Mouse (Mus musculus) midbrain, embryonic 14.5 days (tissue): ENCODE data around the gene Psmg1. TPM values are rescaled to one million over a fixed set of nuclear protein-coding genes. Genes with fewer than 3 reads are reported as not detected.

ENCODE experiments used
- ATAC-seq: fragments of 200-750 bp; cut with Nextera tagmentation; 2 replicates; pipeline ENCODE4 v1.8.0; 2017; ENCODE audit warnings: moderate number of reproducible peaks, moderate library complexity; ENCODE audit not compliant: low FRiP score, low TSS enrichment
- DNase-seq: peaks from one replicate; pipeline ENCODE4 v3.0.0-alpha.2; 2015
- H3K27ac ChIP-seq: fragments of 300-500 bp; sonication (generic); replicated peaks from 2 replicates; pipeline ENCODE4 v1.5.1; 2014; ENCODE audit warnings: mild to moderate bottlenecking, low read depth, low read length, moderate library complexity
- H3K27me3 ChIP-seq: fragments of 300-500 bp; sonication (generic); 2 replicates; pipeline ENCODE4 v1.6.1; 2014; ENCODE audit warnings: low read length, control low read depth, mixed read lengths; ENCODE audit not compliant: control insufficient read depth, insufficient read depth
- H3K36me3 ChIP-seq: fragments of 300-500 bp; sonication (generic); 2 replicates; pipeline ENCODE4 v1.6.1; 2014; ENCODE audit warnings: low read length, control low read depth; ENCODE audit not compliant: control insufficient read depth, insufficient read depth
- H3K4me1 ChIP-seq: fragments of 300-500 bp; sonication (generic); 2 replicates; pipeline ENCODE4 v1.6.1; 2014; ENCODE audit warnings: mild to moderate bottlenecking, antibody characterized with exemption, low read length, control low read depth; ENCODE audit not compliant: control insufficient read depth, insufficient read depth
- H3K4me2 ChIP-seq: fragments of 300-500 bp; sonication (generic); 2 replicates; pipeline ENCODE4 v1.6.1; 2014; ENCODE audit warnings: mild to moderate bottlenecking, low read length, moderate library complexity
- H3K4me3 ChIP-seq: fragments of 300-500 bp; sonication (generic); replicated peaks from 2 replicates; pipeline ENCODE4 v1.5.1; 2014; ENCODE audit warnings: low read depth, low read length
- H3K9ac ChIP-seq: fragments of 300-500 bp; sonication (generic); replicated peaks from 2 replicates; pipeline ENCODE4 v1.6.1; 2014; ENCODE audit warnings: mild to moderate bottlenecking, low read length, moderate library complexity
- H3K9me3 ChIP-seq: fragments of 300-500 bp; sonication (generic); 2 replicates; pipeline ENCODE4 v1.6.1; 2016; ENCODE audit warnings: low read length, control low read depth, mixed read lengths; ENCODE audit not compliant: control insufficient read depth
- WGBS: fragments of 180-500 bp; shearing (Covaris S2); extraction: QIAGEN DNeasy Blood & Tissue Kit; methylation state at CpG from one replicate; pipeline ENCODE4 v1.1.7; 2014; 5-methylcytosine and 5-hydroxymethylcytosine counted together
- polyA plus RNA-seq: library from polyadenylated mRNA; unstranded; fragments of >200 nt; fragmentation: Nextera tagmentation; extraction: Ambion mirVana; gene quantifications from 2 replicates; pipeline ENCODE4 v1.2.1, GENCODE M21; 2014

Gene Psmg1
- polyA plus RNA-seq, 1 experiment from 2014 or later = 59.8 TPM

DNA sequence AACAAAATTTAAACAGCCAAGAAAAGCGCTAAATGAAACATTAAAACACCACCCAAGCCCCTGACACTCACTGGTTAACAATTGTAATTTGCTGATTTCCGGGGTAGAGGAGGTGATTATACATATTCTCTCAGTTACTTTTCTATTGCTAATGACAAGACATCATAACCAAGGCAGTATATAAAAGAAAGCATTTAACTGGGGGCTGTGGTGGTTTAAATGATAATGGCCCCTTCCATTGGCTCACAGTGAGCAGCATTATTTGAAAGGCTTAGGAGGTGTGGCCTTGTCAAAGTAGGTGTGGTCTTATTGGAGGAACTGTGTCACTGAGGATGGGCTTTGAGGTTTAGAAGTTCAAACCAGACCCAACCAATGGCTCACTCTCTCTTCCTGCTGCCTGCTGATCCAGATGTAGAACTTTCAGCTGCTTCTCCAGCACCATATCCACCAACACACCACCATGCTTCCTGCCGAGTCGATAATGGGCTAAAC is 37.6 kb downstream of the Psmg1 start:
- 89% methylated on average over 4 of the region's 4 CpGs for WGBS
- no peak overlapping the region for H3K27ac ChIP-seq
- H3K4me3 ChIP-seq = no peak overlapping the region
- H3K4me2 ChIP-seq = no peak overlapping the region
- H3K27me3 ChIP-seq = no peaks in the 10 kb centered on the region
- ATAC-seq = no peak
- no peak overlapping the region for H3K9ac ChIP-seq
- H3K36me3 ChIP-seq = no peaks in the 10 kb centered on the region
- H3K4me1 ChIP-seq = no peaks in the 10 kb centered on the region
- H3K9me3 ChIP-seq = no peaks in the 10 kb centered on the region
- no peak for DNase-seq

DNA sequence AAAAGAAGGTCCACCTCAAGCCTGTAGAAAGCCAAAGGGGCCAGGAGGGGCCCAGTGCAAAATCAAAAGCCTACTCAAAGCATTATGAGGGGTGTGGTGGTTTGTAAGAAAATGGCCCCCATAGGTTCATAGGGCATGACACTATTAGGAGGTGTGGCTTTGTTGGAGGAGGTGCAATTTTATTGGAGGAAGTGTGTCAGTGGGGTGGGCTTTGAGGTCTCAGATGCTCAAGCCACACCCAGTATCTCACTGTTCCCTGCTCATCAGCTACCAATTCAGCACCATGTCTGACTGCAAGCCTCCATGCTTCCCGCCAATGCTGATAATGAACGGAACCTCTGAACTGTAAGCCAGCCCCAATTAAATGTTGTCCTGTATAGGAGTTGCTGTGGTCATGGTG is 39.3 kb downstream of the Psmg1 start:
- Histone ChIP-seq H3K9ac (no peak overlapping the region), H3K27me3 (no peaks in the 10 kb centered on the region), H3K4me1 (no peaks in the 10 kb centered on the region), H3K4me2 (no peak overlapping the region), H3K36me3 (no peaks in the 10 kb centered on the region), H3K27ac (no peak overlapping the region), H3K4me3 (no peak overlapping the region), H3K9me3 (no peaks in the 10 kb centered on the region)
- 94% methylated on average over 2 of the region's 2 CpGs for WGBS
- ATAC-seq = no peak
- no peak for DNase-seq

DNA sequence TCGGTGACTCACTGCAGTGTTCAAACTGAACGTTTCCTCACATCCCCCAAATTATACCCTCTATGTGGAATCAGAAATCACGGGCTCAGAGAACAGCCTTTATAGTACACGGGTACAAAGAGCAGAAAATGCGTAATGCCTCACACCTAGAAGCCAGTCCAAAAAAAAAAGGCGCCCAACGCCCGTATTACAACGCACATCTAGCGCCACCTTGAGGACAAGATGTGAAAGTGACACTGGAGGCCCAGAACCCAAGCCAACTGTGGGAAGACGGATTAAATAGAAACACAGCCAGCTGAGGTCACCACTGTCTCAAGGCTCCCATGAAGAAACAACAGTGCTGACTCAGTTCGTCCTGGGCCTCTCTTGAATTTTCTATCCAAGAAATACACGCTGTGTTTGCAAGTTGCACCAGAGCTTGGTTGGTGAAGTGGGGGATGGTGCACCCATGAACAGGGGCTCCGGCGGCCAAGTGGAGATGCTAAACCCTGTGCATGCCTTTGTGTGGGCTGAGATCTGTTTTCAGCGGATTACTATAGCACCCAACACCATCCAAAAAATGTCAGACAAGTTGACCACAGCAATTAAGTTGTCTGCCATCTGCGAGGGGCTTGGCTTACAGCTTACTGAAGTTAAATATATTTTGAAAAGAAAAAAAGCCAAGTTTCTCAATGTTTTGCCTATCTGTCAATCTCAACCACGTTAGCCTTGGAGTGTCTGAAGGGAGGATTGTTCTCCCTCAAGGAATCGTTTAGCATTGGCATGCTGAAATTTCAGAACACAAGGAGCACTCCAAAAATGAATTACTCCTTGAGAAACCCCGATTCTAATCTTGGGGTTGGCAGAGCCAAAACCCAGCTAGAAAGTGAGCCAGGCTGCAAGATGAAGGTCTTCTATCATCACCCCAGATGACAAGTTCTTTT is 45.1 kb downstream of the Psmg1 start:
- H3K4me2 ChIP-seq = peak overlapping the region; percentile 21
- WGBS = 33% methylated on average over 20 of the region's 20 CpGs
- H3K27ac ChIP-seq = no peak overlapping the region

DNA sequence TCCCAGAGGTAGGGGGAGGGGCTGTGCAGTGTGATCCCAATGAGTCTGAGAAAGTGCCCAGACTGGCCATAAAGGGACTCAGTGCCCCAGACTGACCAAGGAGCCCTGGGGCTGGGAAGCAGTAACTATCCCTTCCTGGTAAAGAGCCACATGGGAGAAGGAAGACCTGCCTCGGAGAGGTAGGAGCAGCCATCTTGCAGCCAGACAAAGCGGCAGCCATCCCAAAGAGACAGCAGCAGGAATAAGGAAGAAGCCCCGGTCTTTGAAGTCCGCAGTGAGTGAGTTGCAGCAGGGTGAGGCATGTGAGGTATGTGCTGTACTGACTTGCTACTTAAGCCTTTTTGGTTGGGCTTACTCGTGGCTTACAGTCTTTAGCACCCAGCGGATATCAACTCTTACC is 47.6 kb downstream of the Psmg1 start:
- H3K4me1 ChIP-seq = no peaks in the 10 kb centered on the region
- H3K27me3 ChIP-seq = no peaks in the 10 kb centered on the region
- H3K36me3 ChIP-seq = no peaks in the 10 kb centered on the region
- ATAC-seq (no peak), DNase-seq (no peak)
- no peak overlapping the region for H3K4me2 ChIP-seq
- H3K4me3 ChIP-seq = no peak overlapping the region
- 87% methylated on average over 6 of the region's 6 CpGs for whole genome bisulfite sequencing
- H3K9ac ChIP-seq = no peak overlapping the region
- H3K27ac ChIP-seq = no peak overlapping the region
- H3K9me3 ChIP-seq = no peaks in the 10 kb centered on the region

More for the DNA sequence above, 45.1 kb downstream of the Psmg1 start:
- DNase-seq = peak; percentile 94
- ATAC-seq = no peak; the same call in 1 of the 2 replicates
- H3K9me3 ChIP-seq = no peaks in the 10 kb centered on the region
- H3K9ac ChIP-seq = no peak overlapping the region
- H3K4me3 ChIP-seq = no peak overlapping the region
- no peaks in the 10 kb centered on the region for H3K36me3 ChIP-seq
- H3K4me1 ChIP-seq = no peaks in the 10 kb centered on the region
- no peaks in the 10 kb centered on the region for H3K27me3 ChIP-seq

DNA sequence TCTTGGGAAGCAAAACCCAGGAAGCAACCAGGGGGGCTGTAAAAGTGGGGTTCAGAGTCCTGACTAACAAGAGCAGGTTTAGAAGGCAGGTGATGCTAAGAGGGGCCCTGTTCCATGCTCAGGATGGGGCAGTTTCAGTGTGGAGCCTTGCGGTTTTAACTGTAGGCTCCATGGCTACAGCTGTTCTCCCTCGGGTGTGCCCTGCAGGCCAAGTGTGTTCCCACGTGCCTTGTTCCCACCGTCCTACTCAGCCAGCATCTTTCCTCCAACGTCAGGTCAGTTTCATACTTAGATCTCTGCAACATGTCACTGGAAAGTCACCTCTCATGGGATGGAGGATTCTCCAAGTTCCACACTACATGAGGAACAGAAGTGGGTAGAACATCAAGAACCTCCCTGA is 49.2 kb downstream of the Psmg1 start:
- DNase-seq (no peak), ATAC-seq (no peak)
- 91% methylated on average over 5 of the region's 5 CpGs for WGBS
- no peaks in the 10 kb centered on the region for H3K27me3 ChIP-seq
- H3K4me3 ChIP-seq = no peak overlapping the region
- no peak overlapping the region for H3K4me2 ChIP-seq
- no peak overlapping the region for H3K9ac ChIP-seq
- H3K4me1 ChIP-seq = no peaks in the 10 kb centered on the region
- H3K27ac ChIP-seq = no peak overlapping the region
- H3K36me3 ChIP-seq = no peaks in the 10 kb centered on the region
- no peaks in the 10 kb centered on the region for H3K9me3 ChIP-seq

DNA sequence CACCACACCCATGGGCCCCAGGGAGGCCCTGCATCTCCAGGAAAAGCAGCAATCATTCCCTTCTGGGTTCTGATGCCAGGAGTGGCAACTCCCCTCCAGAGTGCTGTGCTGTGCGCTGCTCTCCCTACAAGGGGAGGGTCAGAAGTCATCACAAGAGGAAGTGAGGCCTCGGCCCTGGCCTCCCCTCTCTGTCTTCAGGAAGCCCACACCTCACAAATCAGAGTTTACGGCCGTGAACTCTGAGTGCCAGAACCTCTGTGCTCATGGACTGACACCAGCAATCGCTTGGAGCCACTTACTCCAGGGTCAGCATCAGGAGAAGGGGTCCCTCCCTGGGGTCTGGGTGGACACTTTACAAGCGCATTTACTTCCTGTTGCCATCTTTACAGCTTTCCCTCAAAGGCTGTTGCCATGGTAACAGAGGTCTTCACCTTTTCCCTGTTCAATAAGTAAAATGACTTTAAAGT is 55.2 kb downstream of the Psmg1 start:
- ATAC-seq = no peak
- Histone ChIP-seq H3K9ac (no peak overlapping the region), H3K36me3 (no peaks in the 10 kb centered on the region), H3K9me3 (no peaks in the 10 kb centered on the region), H3K4me1 (no peaks in the 10 kb centered on the region), H3K4me3 (no peak overlapping the region), H3K27ac (no peak overlapping the region), H3K4me2 (no peak overlapping the region), H3K27me3 (no peaks in the 10 kb centered on the region)
- 63% methylated on average over 6 of the region's 6 CpGs for WGBS
- peak; percentile 32 for DNase-seq

DNA sequence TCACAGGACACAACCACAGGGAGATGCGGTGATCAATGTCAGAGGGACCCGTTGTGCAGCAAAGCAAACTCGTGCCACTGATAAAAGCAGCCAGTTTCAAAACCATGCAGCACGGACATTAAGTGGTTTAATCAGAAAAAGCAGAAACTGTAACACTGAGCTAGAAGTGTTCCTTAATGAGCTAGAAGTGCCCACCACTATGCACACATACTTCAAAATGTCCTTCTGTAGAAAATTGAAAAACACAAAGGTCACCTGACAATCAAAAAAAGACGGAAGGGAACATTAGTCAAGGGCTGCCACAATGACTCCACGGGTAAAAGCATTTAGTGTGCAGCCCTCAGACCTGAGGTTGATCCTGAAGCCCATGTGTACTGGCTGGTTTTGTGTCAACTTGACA is 57.9 kb downstream of the Psmg1 start:
- H3K4me2 ChIP-seq = no peak overlapping the region
- ATAC-seq (no peak), DNase-seq (no peak)
- H3K9me3 ChIP-seq = no peaks in the 10 kb centered on the region
- H3K4me3 ChIP-seq = no peak overlapping the region
- H3K9ac ChIP-seq = no peak overlapping the region
- WGBS = 82% methylated on average over 6 of the region's 6 CpGs
- no peak overlapping the region for H3K27ac ChIP-seq
- H3K4me1 ChIP-seq = no peaks in the 10 kb centered on the region
- H3K27me3 ChIP-seq = no peaks in the 10 kb centered on the region
- no peaks in the 10 kb centered on the region for H3K36me3 ChIP-seq

DNA sequence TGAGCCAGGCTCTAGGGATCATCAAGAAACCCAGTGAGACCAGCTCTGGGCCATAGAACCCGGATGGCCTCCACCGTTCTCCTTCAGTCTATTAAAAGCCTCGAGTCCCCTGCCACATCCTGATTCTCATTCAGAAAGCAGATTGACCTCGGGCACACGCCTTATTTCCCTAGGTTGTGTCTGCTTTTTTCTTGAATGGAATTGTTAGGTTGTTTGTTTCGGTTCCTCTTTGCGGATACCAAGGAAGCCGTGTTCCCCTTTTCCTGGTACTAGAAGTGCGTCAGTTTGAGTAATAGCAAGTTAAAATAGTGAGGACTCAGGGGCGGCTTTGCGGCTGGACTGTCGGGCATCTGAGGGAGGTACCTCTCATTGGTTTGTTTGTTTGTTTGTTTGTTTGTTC is 59.3 kb downstream of the Psmg1 start:
- H3K36me3 ChIP-seq = no peaks in the 10 kb centered on the region
- 90% methylated on average over 12 of the region's 12 CpGs for WGBS
- no peaks in the 10 kb centered on the region for H3K4me1 ChIP-seq
- H3K9ac ChIP-seq = no peak overlapping the region
- no peaks in the 10 kb centered on the region for H3K9me3 ChIP-seq
- H3K27ac ChIP-seq = no peak overlapping the region
- H3K27me3 ChIP-seq = no peaks in the 10 kb centered on the region
- H3K4me3 ChIP-seq = no peak overlapping the region
- DNase-seq (no peak), ATAC-seq (no peak)
- H3K4me2 ChIP-seq = no peak overlapping the region
